Mouse (Mus musculus) adrenal gland, adult 2 months (tissue): ENCODE data around the gene Elmo2. TPM values are rescaled to one million over a fixed set of nuclear protein-coding genes. Genes with fewer than 3 reads are reported as not detected.

Experiments
- DNase-seq: peaks from one replicate; pipeline ENCODE4 v3.0.0; 2021
- polyA plus RNA-seq: library from polyadenylated mRNA; depleted of rRNA; stranded (reverse); fragments of >200 nt; gene quantifications from 2 replicates; pipeline ENCODE4 v1.2.3, GENCODE M21; 2012; rRNA removed
- total RNA-seq, 2 experiments: library from RNA; stranded (reverse); gene quantifications; 2 replicates each; pipeline ENCODE4 v1.2.3; 2021

The Elmo2 gene
- total and polyA plus RNA-seq, 3 experiments, result 19.8 to 58.8 (median 31.4) TPM

DNA sequence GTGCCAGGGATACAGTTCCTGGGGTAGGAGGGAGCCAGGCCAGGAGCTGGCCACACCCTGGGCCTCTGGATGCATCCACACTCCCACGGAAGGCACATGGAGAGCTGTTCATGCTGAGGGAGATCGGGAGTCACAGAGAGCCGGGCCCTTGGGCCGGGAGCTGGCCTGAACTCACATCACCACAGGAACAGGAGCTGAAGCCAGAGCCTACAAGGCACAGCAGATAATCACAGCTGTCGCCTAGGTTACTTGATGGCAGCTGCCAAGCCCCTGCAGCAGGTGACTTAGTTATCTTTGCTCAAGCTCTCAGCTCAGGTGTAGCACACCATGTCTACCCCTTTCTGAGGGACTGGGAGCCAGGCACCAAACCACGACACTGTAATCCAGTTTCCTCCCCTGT lies 68.0 kb downstream of the Elmo2 start:
- no peak for DNase-seq

GRCm38 (mm10) chr2:165257151-165257834 lies 69.0 kb downstream of the Elmo2 start:
- DNase-seq, result peak; percentile 21

- no peak for DNase-seq
Measured at GRCm38 (mm10) chr2:165256213-165256612, 70.1 kb downstream of the Elmo2 start.

DNA sequence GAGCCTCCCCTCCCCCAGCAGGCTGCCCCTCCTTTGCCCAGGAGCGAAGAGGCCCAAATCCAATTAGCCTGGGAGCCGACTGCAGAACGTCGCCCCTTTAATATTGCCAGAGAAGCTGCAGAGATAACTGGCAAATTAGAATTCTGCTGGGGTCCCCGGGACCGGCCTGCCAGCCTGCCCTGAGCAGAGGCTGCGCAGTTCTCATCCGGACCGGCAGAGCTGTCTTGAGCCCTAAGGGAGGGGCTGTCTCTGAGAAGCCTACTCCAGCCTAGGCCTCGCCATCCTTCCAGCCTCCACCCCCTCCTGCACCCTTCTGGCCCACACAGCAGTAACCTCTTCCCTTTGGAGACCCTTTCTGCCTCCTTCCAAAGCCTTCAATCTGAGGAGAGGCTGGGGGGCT lies 72.4 kb downstream of the Elmo2 start:
- DNase-seq, result no peak

DNA sequence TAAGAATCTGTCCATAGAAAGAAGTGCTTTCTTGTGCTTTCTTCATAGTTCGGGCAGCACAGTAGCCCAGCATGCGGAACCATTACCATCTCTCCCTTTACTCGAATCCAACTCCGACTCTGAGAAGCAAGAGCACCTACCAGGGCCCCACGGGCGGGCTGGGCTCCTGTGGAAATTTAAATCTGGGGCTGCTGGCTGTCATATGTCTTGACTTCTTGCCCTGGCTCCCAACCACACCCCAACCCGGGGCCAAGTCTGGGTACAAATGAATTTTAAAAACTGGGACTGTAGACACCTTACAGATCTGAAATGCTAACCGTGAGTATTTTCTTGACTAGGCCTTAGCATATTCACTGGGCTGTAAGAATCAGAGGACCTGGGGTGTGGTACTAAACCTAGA lies 73.0 kb downstream of the Elmo2 start:
- no peak for DNase-seq

DNA sequence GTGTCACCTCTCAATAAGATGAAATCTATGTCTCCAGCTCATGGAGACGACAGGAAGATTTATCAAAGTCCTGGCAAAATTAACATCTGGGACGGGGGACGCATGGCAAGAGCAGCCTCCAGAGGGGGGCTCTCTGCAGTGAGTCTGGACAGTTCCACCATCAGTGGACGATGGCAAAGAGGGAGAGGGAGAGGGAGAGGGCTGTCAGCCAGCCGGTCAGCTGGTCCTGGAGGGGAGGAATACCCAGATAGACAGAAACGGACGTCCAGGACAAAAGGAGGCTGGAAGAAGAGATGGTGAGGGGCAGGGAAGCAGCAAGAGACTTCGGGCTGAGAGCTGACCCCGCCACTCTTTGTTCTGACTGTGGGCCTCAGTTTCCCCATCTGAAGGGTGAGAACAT lies 73.5 kb downstream of the Elmo2 start:
- no peak for DNase-seq

DNA sequence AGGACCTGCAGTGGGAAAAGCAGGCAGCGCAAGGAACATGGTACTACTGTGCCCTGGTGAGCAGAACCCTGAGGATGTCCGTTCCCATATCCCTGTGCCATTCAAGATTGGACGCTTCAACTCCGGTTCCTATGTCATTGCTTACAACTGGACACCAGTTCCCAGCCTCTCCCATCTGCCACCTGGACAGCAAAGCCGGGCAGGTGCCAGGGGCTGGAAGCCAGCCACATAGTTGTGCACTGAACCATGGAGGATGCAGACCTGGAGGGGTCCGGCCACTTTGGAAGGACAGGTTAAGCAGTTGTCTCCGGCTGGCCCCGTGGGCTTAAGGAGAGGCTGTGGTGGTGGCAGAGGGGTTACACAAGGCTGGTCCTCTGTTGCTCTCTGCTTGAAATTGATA lies 73.9 kb downstream of the Elmo2 start:
- DNase-seq, result no peak

DNA sequence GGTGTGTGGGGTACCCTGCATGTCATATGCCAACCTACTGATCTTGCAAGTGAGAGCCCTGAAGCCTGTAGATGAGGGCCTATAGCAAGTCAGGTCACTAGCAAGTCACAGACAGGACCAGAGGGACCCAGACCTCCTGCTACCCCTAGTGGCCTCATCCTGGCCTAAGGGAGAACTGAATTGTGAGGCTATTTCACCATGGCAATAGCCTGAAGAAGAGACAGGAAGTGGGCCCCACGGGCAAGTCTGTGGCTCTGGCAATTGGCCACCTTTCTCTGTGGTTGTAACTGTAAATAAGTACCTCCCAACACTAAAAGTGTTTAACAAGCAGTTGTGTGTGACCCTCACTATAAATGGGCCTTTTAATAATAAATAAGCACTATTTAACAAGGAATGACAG lies 75.4 kb downstream of the Elmo2 start:
- DNase-seq, result no peak

DNA sequence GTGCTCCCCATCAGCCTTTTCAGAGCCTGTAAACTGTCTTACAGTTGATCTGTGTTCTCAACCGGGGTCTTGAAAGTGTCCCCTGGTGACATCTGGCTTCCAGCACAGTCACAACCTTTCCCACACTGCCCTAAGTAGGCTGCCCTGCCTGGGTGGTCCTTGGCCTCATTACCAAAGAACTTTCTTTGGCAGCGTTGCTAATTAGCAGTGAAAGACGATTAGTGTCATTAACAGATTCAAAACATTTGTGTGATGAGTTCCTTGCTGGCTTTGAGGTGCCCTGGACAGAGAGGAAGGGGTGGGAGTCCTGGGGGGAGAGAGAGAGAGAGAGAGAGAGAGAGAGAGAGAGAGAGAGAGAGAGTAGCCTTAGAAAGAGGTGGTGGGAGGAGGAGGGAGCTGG lies 77.3 kb downstream of the Elmo2 start:
- no peak for DNase-seq

GRCm38 (mm10) chr2:165246349-165246748 lies 79.9 kb downstream of the Elmo2 start:
- DNase-seq, result no peak

GRCm38 (mm10) chr2:165243122-165243720 lies 83.1 kb downstream of the Elmo2 start:
- no peak for DNase-seq

- no peak for DNase-seq
Measured at GRCm38 (mm10) chr2:165242575-165242974, 83.7 kb downstream of the Elmo2 start.

- DNase-seq, result no peak
Measured at GRCm38 (mm10) chr2:165241786-165242185, 84.5 kb downstream of the Elmo2 start.

DNA sequence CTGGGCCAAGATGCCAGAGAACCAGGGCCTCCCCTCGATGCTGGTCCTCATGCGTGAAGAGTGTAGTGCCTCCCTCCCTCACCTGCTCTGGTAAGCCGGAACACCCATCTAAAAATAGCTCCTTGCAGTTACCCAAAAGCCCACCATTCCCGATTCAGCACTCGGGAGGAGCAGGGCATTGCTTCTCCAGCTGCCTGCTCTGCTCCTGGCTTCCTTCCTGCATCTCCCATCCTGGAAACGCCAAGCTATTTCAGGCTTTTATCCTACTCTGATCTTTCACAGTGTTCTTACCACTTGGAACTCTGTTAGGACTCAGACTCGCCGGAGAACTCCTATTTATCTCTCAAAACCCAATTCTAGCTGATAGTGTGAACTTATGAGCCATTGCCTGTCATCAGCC lies 85.9 kb downstream of the Elmo2 start:
- no peak for DNase-seq

DNA sequence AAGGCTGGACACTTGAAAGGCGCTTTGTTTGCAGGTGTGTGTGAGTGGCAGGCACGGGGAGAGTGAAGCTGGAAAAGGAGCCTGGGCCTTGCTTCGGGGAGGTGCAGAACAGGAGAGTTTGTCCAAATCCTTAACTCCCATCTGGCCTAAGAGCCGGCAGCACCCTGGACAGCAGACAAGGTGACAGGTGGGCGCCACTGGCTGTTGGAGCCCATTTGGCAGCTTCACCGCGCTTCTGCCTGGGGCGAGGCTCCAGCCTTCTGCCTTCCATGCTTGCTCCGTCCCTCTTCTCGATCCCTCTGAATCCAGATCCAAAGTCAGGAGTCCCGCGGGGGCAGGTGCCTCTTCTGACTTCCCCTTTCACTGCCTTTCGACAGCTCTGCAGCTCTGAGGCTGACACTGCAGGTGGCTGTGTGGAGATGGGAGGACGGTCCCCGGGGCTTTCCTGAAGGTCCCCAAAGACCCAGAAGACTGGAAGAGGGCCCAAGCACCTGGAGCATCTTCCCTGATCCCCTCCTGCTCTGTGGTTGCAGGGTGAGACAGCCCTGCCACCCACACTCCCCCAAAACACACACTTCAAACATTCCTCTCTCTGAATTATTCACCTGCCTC lies 86.6 kb downstream of the Elmo2 start:
- DNase-seq, result no peak

DNA sequence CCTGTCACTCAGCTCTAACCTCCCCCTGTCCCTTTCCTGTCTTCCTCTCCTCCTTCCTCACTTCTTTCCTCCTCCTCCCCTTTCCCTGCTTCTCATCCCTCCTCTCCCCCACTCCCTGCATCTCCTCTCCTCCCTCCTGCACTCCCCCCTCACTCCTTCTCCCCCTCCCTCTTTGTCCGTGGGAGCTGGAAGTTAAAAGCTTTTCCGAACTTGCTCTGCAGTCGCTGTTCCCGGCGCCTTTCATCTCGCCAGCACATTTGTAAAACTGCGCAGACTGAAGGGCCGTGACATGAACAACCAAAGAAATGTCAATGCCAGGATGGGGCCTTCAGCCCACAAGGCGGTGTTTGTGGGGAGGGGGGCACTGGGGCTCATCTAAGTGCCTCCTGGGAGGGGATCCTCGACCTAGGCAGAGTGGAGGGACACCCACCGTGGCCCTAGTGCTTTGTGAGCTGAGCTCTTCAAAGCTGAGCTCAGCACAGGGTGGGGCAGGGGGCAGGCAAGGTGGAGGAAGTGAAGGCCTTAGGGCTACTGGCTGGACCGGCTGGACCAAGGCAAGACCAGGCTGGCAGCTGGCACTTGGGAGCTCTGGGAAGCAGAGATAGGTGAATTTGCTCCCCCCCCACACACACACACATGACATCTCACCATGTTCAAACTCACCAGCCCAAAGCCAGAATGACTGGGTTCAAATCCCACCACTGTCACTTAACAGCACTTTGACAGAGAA lies 87.7 kb downstream of the Elmo2 start:
- peak; percentile 30 for DNase-seq

Other genes with a start within 250 kb of the Elmo2 start
- not detected for gene 1700025C18Rik, start 235.7 kb downstream of the Elmo2 start, total RNA-seq
- not detected in 2 replicates for gene 1700025C18Rik, start 235.7 kb downstream of the Elmo2 start, polyA plus RNA-seq
- gene Cdh22, start 91.6 kb downstream of the Elmo2 start, total RNA-seq, result 1 to 10 TPM in 1 of 2 experiments, under 1 TPM in 1; 0.89 to 1.8 TPM
- 1.5 and 6.1 TPM in 2 replicates for gene Cdh22, start 91.6 kb downstream of the Elmo2 start, polyA plus RNA-seq
- gene Slc35c2, start 38.6 kb downstream of the Elmo2 start, total RNA-seq, result 10 to 100 TPM; 51.0 to 56.6 TPM
- gene Slc35c2, start 38.6 kb downstream of the Elmo2 start, polyA plus RNA-seq, result 87.4 and 87.6 TPM in 2 replicates
- not detected for gene Zfp663, start 42.2 kb upstream of the Elmo2 start, total RNA-seq
- not detected in 2 replicates for gene Zfp663, start 42.2 kb upstream of the Elmo2 start, polyA plus RNA-seq
- gene Zfp334, start 61.8 kb upstream of the Elmo2 start, total RNA-seq, result 1 to 10 TPM; 4.3 to 5.0 TPM
- 1.1 and 1.3 TPM in 2 replicates for gene Zfp334, start 61.8 kb upstream of the Elmo2 start, polyA plus RNA-seq
- under 1 TPM; 0.12 to 0.38 TPM for gene Ocstamp, start 73.9 kb upstream of the Elmo2 start, total RNA-seq
- gene Ocstamp, start 73.9 kb upstream of the Elmo2 start, polyA plus RNA-seq, result 0.55 and 0.64 TPM in 2 replicates
- 1 to 10 TPM in 1 of 2 experiments, under 1 TPM in 1; 0.97 to 2.3 TPM for gene Slc13a3, start 146.8 kb upstream of the Elmo2 start, total RNA-seq
- 2.4 and 2.8 TPM in 2 replicates for gene Slc13a3, start 146.8 kb upstream of the Elmo2 start, polyA plus RNA-seq
- gene Trp53rka, start 166.8 kb upstream of the Elmo2 start, total RNA-seq, result 10 to 100 TPM; 10.4 to 12.7 TPM
- 20.3 and 20.8 TPM in 2 replicates for gene Trp53rka, start 166.8 kb upstream of the Elmo2 start, polyA plus RNA-seq
- 1 to 10 TPM in 1 of 2 experiments, under 1 TPM in 1; 0.35 to 1.2 TPM for gene Slc2a10, start 177.3 kb upstream of the Elmo2 start, total RNA-seq
- gene Slc2a10, start 177.3 kb upstream of the Elmo2 start, polyA plus RNA-seq, result 1.5 and 1.8 TPM in 2 replicates